Mouse (Mus musculus): ENCODE measurements around the gene Csrp2. TPM values are rescaled to one million over a fixed set of nuclear protein-coding genes. Genes with fewer than 3 reads are reported as not detected.

Csrp2 gene
- polyA plus RNA-seq, 1 experiment from 2014 or later = 154 TPM

DNA sequence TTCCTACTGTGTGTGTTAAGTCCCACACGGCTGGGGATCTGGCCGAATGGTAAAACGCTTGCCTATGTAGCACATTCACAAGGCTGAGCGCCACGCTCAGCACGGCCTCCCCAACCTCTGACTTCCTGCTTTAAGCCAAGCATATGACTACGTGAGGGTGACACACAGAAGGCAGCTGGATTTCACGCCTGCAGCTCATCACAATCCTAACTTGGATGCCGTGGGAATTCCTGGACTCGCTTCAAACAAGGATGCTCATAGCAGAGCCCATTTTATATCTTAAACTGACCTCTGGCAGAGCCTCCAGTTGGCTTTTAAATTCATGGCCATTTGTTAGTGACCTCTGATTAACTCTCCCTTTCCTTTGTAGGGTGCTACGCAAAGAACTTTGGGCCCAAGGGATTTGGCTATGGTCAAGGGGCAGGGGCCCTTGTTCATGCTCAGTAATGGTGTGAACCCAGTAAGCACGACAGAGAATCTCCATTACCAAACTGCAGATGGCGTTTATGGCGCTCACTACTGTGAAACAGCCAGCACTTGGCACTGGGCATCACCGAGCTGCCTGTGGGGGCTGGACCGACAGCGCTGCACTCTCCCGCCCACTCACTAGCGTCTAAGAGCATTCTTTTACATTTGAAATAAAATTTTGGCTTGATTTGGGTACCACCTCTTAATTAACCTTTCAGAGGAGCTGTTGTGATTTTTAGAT lies 19.4 kb downstream of the Csrp2 start:
- 78% methylated on average over 19 of the region's 19 CpGs for WGBS
- Histone ChIP-seq H3K27me3 (ENCODE audit: insufficient read depth, low read length) (no peaks in the 10 kb centered on the region), H3K4me2 (no peak overlapping the region), H3K9ac (no peak overlapping the region), H3K9me3 (ENCODE audit: low read depth, low read length) (no peaks in the 10 kb centered on the region), H3K36me3 (ENCODE audit: insufficient read depth) (peaks cover 58% of the 10 kb centered on the region), H3K4me3 (ENCODE audit: low read depth, low read length) (no peak overlapping the region), H3K27ac (ENCODE audit: low read depth) (no peak overlapping the region), H3K4me1 (ENCODE audit: insufficient read depth) (no peaks in the 10 kb centered on the region)
- DNase-seq = peak; percentile 45
- TF ChIP-seq CTCF (IDR thresholded peaks at IDR 0.05; ENCODE audit: low read depth) = no peak
- peak; percentile 39; the same call in 1 of the 2 replicates for ATAC-seq (ENCODE audit: insufficient read depth)

DNA sequence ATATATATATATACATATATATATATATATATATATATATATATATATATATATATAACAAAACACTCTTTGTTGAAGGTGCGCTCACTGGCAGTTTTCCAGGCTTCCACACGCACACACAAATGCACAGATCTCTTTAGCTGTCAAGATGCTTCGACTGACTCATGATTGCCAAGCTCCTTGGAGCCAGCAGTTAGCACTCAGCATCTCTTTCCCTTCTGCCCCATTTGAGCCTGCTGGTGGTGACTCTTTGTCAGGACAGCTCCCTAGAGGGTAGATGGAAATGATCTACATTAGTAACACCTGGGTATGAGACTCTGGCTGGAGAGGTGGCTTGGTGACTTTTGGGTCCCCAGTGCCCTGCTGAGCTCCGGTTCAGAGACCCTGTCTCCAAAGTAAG lies 20.1 kb downstream of the Csrp2 start:
- DNase-seq (peak; percentile 50), ATAC-seq (ENCODE audit: insufficient read depth) (no peak; the same call in 1 of the 2 replicates)
- H3K27ac ChIP-seq (ENCODE audit: low read depth) = no peak overlapping the region
- no peaks in the 10 kb centered on the region for H3K9me3 ChIP-seq (ENCODE audit: low read depth, low read length)
- no peaks in the 10 kb centered on the region for H3K4me1 ChIP-seq (ENCODE audit: insufficient read depth)
- H3K4me3 ChIP-seq (ENCODE audit: low read depth, low read length) = no peak overlapping the region
- WGBS = 64% methylated on average over 4 of the region's 4 CpGs
- no peak overlapping the region for H3K9ac ChIP-seq
- no peak for TF ChIP-seq CTCF (IDR thresholded peaks at IDR 0.05; ENCODE audit: low read depth)
- H3K27me3 ChIP-seq (ENCODE audit: insufficient read depth, low read length) = no peaks in the 10 kb centered on the region
- peaks cover 61% of the 10 kb centered on the region for H3K36me3 ChIP-seq (ENCODE audit: insufficient read depth)
- H3K4me2 ChIP-seq = no peak overlapping the region

DNA sequence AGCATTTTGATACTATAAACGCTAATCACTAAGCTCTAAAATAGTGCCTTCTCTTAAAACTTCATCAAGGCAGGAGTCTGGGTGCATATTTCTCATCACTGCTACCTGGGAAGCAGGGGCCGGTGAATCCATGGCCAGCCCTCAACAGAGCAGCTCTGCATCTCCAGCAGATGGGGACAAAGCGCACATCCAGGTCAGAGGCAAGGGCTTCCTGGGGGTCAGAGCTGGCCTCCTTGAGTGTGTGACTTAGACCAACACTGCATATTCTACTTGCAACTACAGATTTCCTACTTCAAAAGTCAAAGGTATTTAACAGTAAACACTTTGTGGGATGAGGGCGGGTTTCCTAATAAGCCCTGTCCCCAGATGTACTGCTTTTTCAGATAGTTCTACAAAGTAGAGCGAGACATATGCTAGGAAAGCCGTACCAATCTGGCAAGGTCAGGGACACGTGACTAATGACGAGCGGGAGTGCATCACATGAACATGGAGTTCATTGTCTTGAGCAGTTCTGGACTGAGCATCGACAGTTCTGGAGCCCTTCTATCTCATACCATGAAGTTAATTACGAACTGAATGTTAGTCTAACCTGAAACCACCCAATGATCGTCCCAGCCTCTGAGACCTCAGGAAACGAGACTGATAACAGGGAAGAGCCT lies 21.3 kb downstream of the Csrp2 start:
- no peak overlapping the region for H3K27ac ChIP-seq (ENCODE audit: low read depth)
- no peaks in the 10 kb centered on the region for H3K27me3 ChIP-seq (ENCODE audit: insufficient read depth, low read length)
- DNase-seq (no peak), ATAC-seq (ENCODE audit: insufficient read depth) (no peak)
- H3K9me3 ChIP-seq (ENCODE audit: low read depth, low read length) = no peaks in the 10 kb centered on the region
- WGBS = 78% methylated on average over 13 of the region's 13 CpGs
- no peaks in the 10 kb centered on the region for H3K4me1 ChIP-seq (ENCODE audit: insufficient read depth)
- peaks cover 63% of the 10 kb centered on the region for H3K36me3 ChIP-seq (ENCODE audit: insufficient read depth)
- TF ChIP-seq CTCF (IDR thresholded peaks at IDR 0.05; ENCODE audit: low read depth) = no peak
- no peak overlapping the region for H3K4me2 ChIP-seq
- H3K9ac ChIP-seq = no peak overlapping the region
- no peak overlapping the region for H3K4me3 ChIP-seq (ENCODE audit: low read depth, low read length)

DNA sequence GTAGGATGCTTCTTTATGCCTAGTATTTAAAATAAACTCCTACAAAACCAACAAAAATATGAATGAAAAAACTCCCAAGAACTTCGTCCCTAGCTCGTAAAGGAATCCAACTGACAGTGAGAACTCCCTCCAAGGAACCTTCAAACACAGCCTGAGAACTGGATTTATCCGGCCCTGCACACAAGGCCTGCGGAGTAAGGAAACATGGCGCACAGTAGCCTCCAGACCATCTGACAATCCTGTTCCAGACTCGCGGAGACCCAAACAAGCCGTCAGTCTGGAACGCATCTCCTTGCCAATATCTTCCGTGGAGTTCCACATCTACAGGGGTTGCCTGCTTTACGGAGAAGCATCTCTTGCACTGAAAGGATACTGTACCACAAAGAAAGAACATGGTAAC lies 22.4 kb downstream of the Csrp2 start:
- Histone ChIP-seq H3K27ac (ENCODE audit: low read depth) (no peak overlapping the region), H3K36me3 (ENCODE audit: insufficient read depth) (peaks cover 63% of the 10 kb centered on the region), H3K4me3 (ENCODE audit: low read depth, low read length) (no peak overlapping the region), H3K4me1 (ENCODE audit: insufficient read depth) (no peaks in the 10 kb centered on the region), H3K9ac (no peak overlapping the region), H3K4me2 (no peak overlapping the region), H3K27me3 (ENCODE audit: insufficient read depth, low read length) (no peaks in the 10 kb centered on the region), H3K9me3 (ENCODE audit: low read depth, low read length) (no peaks in the 10 kb centered on the region)
- ATAC-seq (ENCODE audit: insufficient read depth) (no peak), DNase-seq (no peak)
- TF ChIP-seq CTCF (IDR thresholded peaks at IDR 0.05; ENCODE audit: low read depth) = no peak
- 88% methylated on average over 11 of the region's 11 CpGs for WGBS

DNA sequence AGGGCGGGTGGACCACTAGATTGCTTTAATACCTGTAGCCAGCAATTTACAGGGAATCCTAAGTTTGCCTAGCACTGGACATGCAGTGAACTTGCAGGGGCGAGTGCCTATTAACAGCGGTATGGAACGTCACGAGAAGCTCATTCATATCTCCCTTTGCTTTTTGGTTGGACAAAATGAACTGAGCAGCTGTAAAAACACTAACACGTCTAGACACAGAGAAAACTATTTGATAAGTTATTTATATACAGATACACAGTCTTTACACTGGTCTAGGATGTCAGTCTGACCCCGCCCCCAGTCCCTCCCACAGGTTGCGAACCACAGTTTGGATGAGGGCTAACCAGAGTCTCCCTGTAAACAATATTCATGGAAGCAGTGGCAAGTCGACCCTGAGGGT lies 23.2 kb downstream of the Csrp2 start:
- DNase-seq (no peak), ATAC-seq (ENCODE audit: insufficient read depth) (no peak)
- H3K27me3 ChIP-seq (ENCODE audit: insufficient read depth, low read length) = no peaks in the 10 kb centered on the region
- H3K4me3 ChIP-seq (ENCODE audit: low read depth, low read length) = no peak overlapping the region
- no peaks in the 10 kb centered on the region for H3K4me1 ChIP-seq (ENCODE audit: insufficient read depth)
- no peaks in the 10 kb centered on the region for H3K9me3 ChIP-seq (ENCODE audit: low read depth, low read length)
- 75% methylated on average over 9 of the region's 9 CpGs for WGBS
- TF ChIP-seq CTCF (IDR thresholded peaks at IDR 0.05; ENCODE audit: low read depth) = no peak
- no peak overlapping the region for H3K9ac ChIP-seq
- no peak overlapping the region for H3K27ac ChIP-seq (ENCODE audit: low read depth)
- H3K4me2 ChIP-seq = no peak overlapping the region
- H3K36me3 ChIP-seq (ENCODE audit: insufficient read depth) = peaks cover 67% of the 10 kb centered on the region

DNA sequence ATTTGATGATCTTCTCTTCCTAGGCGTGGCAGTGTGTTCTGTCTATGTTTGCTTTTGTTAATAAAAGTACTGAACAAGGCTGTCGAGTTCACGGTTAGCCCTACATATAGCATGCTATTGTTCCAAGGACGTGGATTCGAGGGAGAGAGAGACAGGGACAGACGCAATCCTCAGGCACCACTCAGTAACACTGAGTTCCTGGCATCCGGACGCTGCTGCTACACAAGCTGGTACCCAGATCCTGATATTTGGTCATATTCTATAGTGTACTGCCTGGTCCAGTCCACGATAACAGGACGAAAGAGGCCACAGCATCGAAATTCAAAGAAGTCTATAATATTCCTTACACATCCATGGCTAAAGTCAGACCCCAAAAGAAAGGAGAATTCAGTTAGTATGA lies 24.6 kb downstream of the Csrp2 start:
- ATAC-seq (ENCODE audit: insufficient read depth) (no peak), DNase-seq (no peak)
- H3K36me3 ChIP-seq (ENCODE audit: insufficient read depth) = peaks cover 56% of the 10 kb centered on the region
- no peak overlapping the region for H3K4me3 ChIP-seq (ENCODE audit: low read depth, low read length)
- no peaks in the 10 kb centered on the region for H3K27me3 ChIP-seq (ENCODE audit: insufficient read depth, low read length)
- H3K9ac ChIP-seq = no peak overlapping the region
- H3K27ac ChIP-seq (ENCODE audit: low read depth) = no peak overlapping the region
- TF ChIP-seq CTCF (IDR thresholded peaks at IDR 0.05; ENCODE audit: low read depth) = no peak
- H3K4me2 ChIP-seq = no peak overlapping the region
- WGBS = 93% methylated on average over 11 of the region's 11 CpGs
- H3K4me1 ChIP-seq (ENCODE audit: insufficient read depth) = no peaks in the 10 kb centered on the region
- H3K9me3 ChIP-seq (ENCODE audit: low read depth, low read length) = no peaks in the 10 kb centered on the region

DNA sequence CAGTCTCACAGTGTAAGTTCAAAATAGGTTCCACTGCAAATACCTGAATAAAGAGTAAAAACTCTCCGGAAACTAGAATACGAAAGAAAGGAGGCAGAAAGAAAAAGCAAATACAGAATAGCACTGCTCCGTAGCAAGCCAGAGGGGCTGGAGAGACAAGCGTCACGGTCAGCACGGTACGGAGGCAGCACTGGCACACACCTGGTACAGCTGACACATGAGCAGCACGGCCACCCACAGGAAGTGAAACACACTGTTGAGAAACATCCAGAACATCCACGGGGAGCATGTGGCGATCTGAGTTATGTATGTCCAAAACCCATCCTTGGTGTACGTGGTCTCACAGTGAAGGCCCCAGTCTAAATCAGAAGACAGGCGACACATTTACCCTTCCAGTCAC lies 26.4 kb downstream of the Csrp2 start:
- H3K27me3 ChIP-seq (ENCODE audit: insufficient read depth, low read length) = no peaks in the 10 kb centered on the region
- H3K4me3 ChIP-seq (ENCODE audit: low read depth, low read length) = no peak overlapping the region
- DNase-seq = no peak
- no peak for TF ChIP-seq CTCF (IDR thresholded peaks at IDR 0.05; ENCODE audit: low read depth)
- no peaks in the 10 kb centered on the region for H3K4me1 ChIP-seq (ENCODE audit: insufficient read depth)
- no peak overlapping the region for H3K4me2 ChIP-seq
- no peaks in the 10 kb centered on the region for H3K9me3 ChIP-seq (ENCODE audit: low read depth, low read length)
- H3K9ac ChIP-seq = no peak overlapping the region
- WGBS = 76% methylated on average over 12 of the region's 12 CpGs
- H3K36me3 ChIP-seq (ENCODE audit: insufficient read depth) = peaks cover 53% of the 10 kb centered on the region
- no peak for ATAC-seq (ENCODE audit: insufficient read depth)
- H3K27ac ChIP-seq (ENCODE audit: low read depth) = no peak overlapping the region

All from lung, embryonic 14.5 days (tissue).